Mouse (Mus musculus) lung, embryonic 14.5 days (tissue): ENCODE results near the gene Slc2a9. TPM values are rescaled to one million over a fixed set of nuclear protein-coding genes. Genes with fewer than 3 reads are reported as not detected.

Experiments
- ATAC-seq: fragments of 200-750 bp; cut with Nextera tagmentation; 2 replicates; pipeline ENCODE4 v1.8.0; 2017; ENCODE audit warnings: mild to moderate bottlenecking, moderate TSS enrichment, moderate library complexity; ENCODE audit not compliant: insufficient read depth
- DNase-seq: peaks from one replicate; pipeline ENCODE4 v3.0.0-alpha.2; 2015
- H3K27ac ChIP-seq: fragments of 300-500 bp; sonication (generic); 2 replicates; pipeline ENCODE4 v1.5.1; 2014; ENCODE audit warnings: low read depth, mild to moderate bottlenecking, moderate library complexity
- H3K27me3 ChIP-seq: fragments of 300-500 bp; sonication (generic); 2 replicates; pipeline ENCODE4 v1.6.1; 2014; ENCODE audit warnings: low read length, control low read depth; ENCODE audit not compliant: insufficient read depth
- H3K36me3 ChIP-seq: fragments of 300-500 bp; sonication (generic); 2 replicates; pipeline ENCODE4 v1.6.1; 2014; ENCODE audit warnings: control low read depth; ENCODE audit not compliant: insufficient read depth
- H3K4me1 ChIP-seq: fragments of 300-500 bp; sonication (generic); 2 replicates; pipeline ENCODE4 v1.6.1; 2014; ENCODE audit warnings: antibody characterized with exemption, control low read depth; ENCODE audit not compliant: insufficient read depth
- H3K4me2 ChIP-seq: fragments of 300-500 bp; sonication (generic); 2 replicates; pipeline ENCODE4 v1.6.1; 2014; ENCODE audit warnings: mild to moderate bottlenecking
- H3K4me3 ChIP-seq: fragments of 300-500 bp; sonication (generic); 2 replicates; pipeline ENCODE4 v1.5.1; 2014; ENCODE audit warnings: low read depth, low read length
- H3K9ac ChIP-seq: fragments of 300-500 bp; sonication (generic); 2 replicates; pipeline ENCODE4 v1.6.1; 2014
- H3K9me3 ChIP-seq: fragments of 300-500 bp; sonication (generic); 2 replicates; pipeline ENCODE4 v1.6.1; 2016; ENCODE audit warnings: low read depth, low read length, control low read depth
- CTCF ChIP-seq: IDR thresholded peaks from 2 replicates; pipeline ENCODE4 v1.5.1; 2016; ENCODE audit warnings: antibody characterized with exemption, low read depth
- WGBS: fragments of 180-500 bp; shearing (Covaris S2); extraction: QIAGEN DNeasy Blood & Tissue Kit; methylation state at CpG from one replicate; pipeline ENCODE4 v1.1.7; 2014; 5-methylcytosine and 5-hydroxymethylcytosine counted together
- polyA plus RNA-seq: library from polyadenylated mRNA; unstranded; fragments of >200 nt; fragmentation: Nextera tagmentation; extraction: Ambion mirVana; gene quantifications from 2 replicates; pipeline ENCODE4 v1.2.1, GENCODE M21; 2014

The Slc2a9 gene
- polyA plus RNA-seq, 1 experiment from 2014 or later, result 2.2 TPM

DNA sequence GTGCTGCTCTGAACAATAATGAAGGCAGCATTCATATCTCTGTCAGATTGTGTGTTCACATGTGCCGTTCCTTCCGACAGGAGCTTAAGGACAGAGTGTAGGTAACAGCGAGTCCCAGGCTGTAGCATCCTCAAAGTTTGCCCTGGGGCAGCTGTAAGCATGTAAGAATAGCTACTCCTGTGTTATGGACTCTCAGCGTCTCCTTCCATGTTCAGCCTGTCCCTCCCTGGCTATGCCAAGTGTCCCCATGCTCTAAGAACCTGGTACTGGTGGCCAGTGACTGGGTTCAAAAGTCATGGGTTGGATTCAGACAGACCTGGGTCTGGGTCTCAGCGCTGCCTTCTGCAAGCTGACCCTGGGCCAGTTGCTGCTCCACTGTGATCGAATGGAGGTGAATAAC is 32.1 kb downstream of the Slc2a9 start:
- Histone ChIP-seq H3K27me3 (no peaks in the 10 kb centered on the region), H3K27ac (no peak overlapping the region), H3K9ac (no peak overlapping the region), H3K4me2 (no peak overlapping the region), H3K4me1 (no peaks in the 10 kb centered on the region), H3K36me3 (no peaks in the 10 kb centered on the region), H3K4me3 (no peak overlapping the region), H3K9me3 (no peaks in the 10 kb centered on the region)
- ATAC-seq (no peak), DNase-seq (no peak)
- 79% methylated on average over 6 of the region's 6 CpGs for whole genome bisulfite sequencing
- TF ChIP-seq CTCF, result no peak

DNA sequence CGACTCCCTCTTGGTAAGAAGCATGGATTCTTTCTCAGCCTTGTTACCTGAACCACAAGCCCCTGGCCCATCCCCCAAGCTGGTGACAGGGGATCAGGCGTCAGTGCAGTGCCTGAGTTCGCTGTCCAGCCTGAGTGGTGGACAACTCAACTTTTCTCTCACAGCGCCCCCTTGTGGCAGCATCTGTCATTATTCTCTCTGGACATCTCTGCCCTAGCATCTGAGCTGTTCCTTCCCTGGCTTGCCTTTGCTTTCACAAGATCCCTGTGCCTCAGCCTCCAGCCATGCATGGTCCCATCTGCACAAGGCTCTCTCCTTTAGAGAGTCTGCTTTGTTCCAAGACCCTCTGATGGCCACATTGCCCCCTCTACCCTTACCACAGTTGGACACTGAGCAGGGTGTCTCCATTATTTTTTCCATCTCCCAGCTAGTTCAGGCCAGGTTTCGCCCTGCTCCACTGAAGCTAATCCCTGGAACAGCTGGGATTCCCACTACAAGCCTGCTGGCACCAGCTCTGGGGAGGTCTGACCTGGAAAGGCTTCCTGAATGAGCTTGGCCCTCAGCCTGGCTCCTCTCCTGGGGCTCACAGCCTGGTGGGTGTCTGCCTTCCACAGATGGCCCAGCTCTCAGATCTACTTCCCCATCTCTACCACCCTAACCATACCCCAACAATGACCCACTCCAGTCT is 32.9 kb downstream of the Slc2a9 start:
- no peaks in the 10 kb centered on the region for H3K9me3 ChIP-seq
- no peaks in the 10 kb centered on the region for H3K36me3 ChIP-seq
- no peak overlapping the region for H3K4me3 ChIP-seq
- ATAC-seq (peak; percentile 71), DNase-seq (peak; percentile 87)
- H3K27ac ChIP-seq, result no peak overlapping the region
- H3K27me3 ChIP-seq, result no peaks in the 10 kb centered on the region
- 20% methylated on average over 5 of the region's 5 CpGs for WGBS
- peak; percentile 82 for TF ChIP-seq CTCF
- H3K4me2 ChIP-seq, result no peak overlapping the region
- H3K4me1 ChIP-seq, result no peaks in the 10 kb centered on the region
- H3K9ac ChIP-seq, result no peak overlapping the region

GRCm38 (mm10) chr5:38466569-38467110 is 36.3 kb downstream of the Slc2a9 start:
- no peak for DNase-seq
- Histone ChIP-seq H3K27ac (no peak overlapping the region), H3K9me3 (no peaks in the 10 kb centered on the region), H3K4me2 (no peak overlapping the region), H3K9ac (no peak overlapping the region), H3K36me3 (no peaks in the 10 kb centered on the region), H3K4me1 (no peaks in the 10 kb centered on the region), H3K4me3 (no peak overlapping the region), H3K27me3 (no peaks in the 10 kb centered on the region)
- 69% methylated on average over 5 of the region's 5 CpGs for WGBS
- ATAC-seq, result no peak
- TF ChIP-seq CTCF, result no peak

GRCm38 (mm10) chr5:38461261-38461660 is 41.7 kb downstream of the Slc2a9 start:
- WGBS, result 79% methylated on average over 5 of the region's 5 CpGs
- Histone ChIP-seq H3K4me2 (no peak overlapping the region), H3K4me3 (no peak overlapping the region), H3K27me3 (no peaks in the 10 kb centered on the region), H3K27ac (no peak overlapping the region), H3K9me3 (no peaks in the 10 kb centered on the region), H3K9ac (no peak overlapping the region), H3K4me1 (no peaks in the 10 kb centered on the region), H3K36me3 (no peaks in the 10 kb centered on the region)
- DNase-seq (no peak), ATAC-seq (no peak)
- TF ChIP-seq CTCF, result no peak

DNA sequence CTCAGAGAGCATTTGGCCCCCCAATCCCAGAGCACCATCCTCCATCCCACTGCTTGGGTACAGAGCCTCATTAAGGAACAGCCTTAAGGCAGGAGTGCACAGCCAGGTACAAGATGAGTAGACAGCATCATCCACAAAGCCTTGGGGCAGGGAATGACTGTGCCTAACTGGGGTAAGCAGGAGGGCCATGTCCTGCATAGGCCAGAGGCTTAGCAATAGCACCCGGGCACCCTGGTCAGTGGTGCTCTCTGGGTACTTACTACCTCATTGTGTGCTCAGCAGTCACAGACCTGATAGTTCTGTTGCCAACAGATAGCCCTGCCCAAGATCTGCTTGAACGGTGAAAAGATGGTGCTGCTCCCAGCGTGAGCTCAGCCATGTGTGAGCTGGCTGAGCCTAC is 52.0 kb downstream of the Slc2a9 start:
- no peaks in the 10 kb centered on the region for H3K9me3 ChIP-seq
- H3K4me2 ChIP-seq, result no peak overlapping the region
- no peak overlapping the region for H3K27ac ChIP-seq
- H3K4me3 ChIP-seq, result no peak overlapping the region
- H3K9ac ChIP-seq, result no peak overlapping the region
- DNase-seq (no peak), ATAC-seq (no peak)
- WGBS, result 82% methylated on average over 3 of the region's 3 CpGs
- no peaks in the 10 kb centered on the region for H3K4me1 ChIP-seq
- no peaks in the 10 kb centered on the region for H3K36me3 ChIP-seq
- no peak for TF ChIP-seq CTCF
- no peaks in the 10 kb centered on the region for H3K27me3 ChIP-seq

GRCm38 (mm10) chr5:38449607-38450006 is 53.3 kb downstream of the Slc2a9 start:
- Histone ChIP-seq H3K27me3 (no peaks in the 10 kb centered on the region), H3K4me1 (no peaks in the 10 kb centered on the region), H3K27ac (no peak overlapping the region), H3K4me2 (no peak overlapping the region), H3K36me3 (no peaks in the 10 kb centered on the region), H3K4me3 (no peak overlapping the region), H3K9me3 (no peaks in the 10 kb centered on the region), H3K9ac (no peak overlapping the region)
- no peak for ATAC-seq
- DNase-seq, result no peak
- WGBS, result 82% methylated on average over 7 of the region's 8 CpGs
- TF ChIP-seq CTCF, result no peak

DNA sequence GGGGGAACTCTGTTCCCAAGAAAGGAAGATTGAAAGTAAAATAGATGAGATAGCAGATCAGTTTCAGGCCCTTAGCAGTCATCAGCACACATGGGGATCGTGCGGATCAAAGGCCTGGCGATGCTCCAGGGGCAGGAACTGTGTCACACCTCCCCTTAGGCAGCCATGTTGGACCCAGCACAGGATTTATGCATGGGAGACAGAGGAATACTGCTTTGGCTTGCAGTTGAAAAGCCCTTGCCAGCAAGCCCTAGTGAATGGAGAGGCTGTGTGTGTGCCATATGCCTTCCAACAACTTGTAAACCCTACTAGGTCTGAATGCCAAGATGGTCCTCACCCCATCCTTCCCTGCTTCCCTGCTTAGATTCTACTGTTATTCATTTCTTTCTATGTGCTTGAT is 54.8 kb downstream of the Slc2a9 start:
- H3K36me3 ChIP-seq, result no peaks in the 10 kb centered on the region
- no peak overlapping the region for H3K4me3 ChIP-seq
- ATAC-seq, result no peak
- H3K27me3 ChIP-seq, result no peaks in the 10 kb centered on the region
- H3K4me2 ChIP-seq, result no peak overlapping the region
- no peak for DNase-seq
- H3K27ac ChIP-seq, result no peak overlapping the region
- no peaks in the 10 kb centered on the region for H3K9me3 ChIP-seq
- TF ChIP-seq CTCF, result no peak
- 79% methylated on average over 3 of the region's 3 CpGs for WGBS
- no peaks in the 10 kb centered on the region for H3K4me1 ChIP-seq
- H3K9ac ChIP-seq, result no peak overlapping the region
